Mouse (Mus musculus) heart, adult 2 months (tissue): ENCODE measurements around the gene Trim41.

Source experiments
- CTCF ChIP-seq: fragments of 200-600 bp; IDR thresholded peaks from 2 replicates; pipeline ENCODE4 v1.8.1; 2022; ENCODE audit warnings: antibody characterized with exemption, mild to moderate bottlenecking, moderate library complexity
- EP300 ChIP-seq: fragments of 200-500 bp; IDR thresholded peaks from 2 replicates; pipeline ENCODE4 v1.6.1; 2011; ENCODE audit warnings: low read depth, low read length, control low read depth; ENCODE audit not compliant: insufficient read depth
- POLR2A ChIP-seq: fragments of 200-500 bp; IDR thresholded peaks from 2 replicates; pipeline ENCODE4 v1.6.1; 2011; ENCODE audit warnings: mild to moderate bottlenecking, low read depth, low read length, control low read depth; ENCODE audit not compliant: insufficient read depth

- TF ChIP-seq EP300 (no peak), CTCF (no peak), POLR2A (no peak)
Observed at GRCm38 (mm10) chr11:48793184-48793583, 24.0 kb downstream of the Trim41 start.
